Comparison of ENCODE assay signal across 8 mouse cellular contexts in genomic region chr12:101027451-101028246, GRCm38 (mm10). TPM values are rescaled to one million over a fixed set of nuclear protein-coding genes. Genes with fewer than 3 reads are reported as not detected.
A peak's percentile ranks its signal among the peaks of the same experiment; 100 is the strongest.
DNase-seq lines count a peak whose midpoint lies in the region; ATAC-seq and TF ChIP-seq lines count a peak whose summit lies in the region.

No protein-coding gene starts in this region.

- no peak for TF ChIP-seq POLR2A in MEL (IDR thresholded peaks at IDR 0.05; ENCODE audit: control insufficient read depth in 1 of 2, insufficient read depth in 1 of 2, low read depth in 1 of 2, low read length in 2 of 2, poor library complexity in 1 of 2)

- H3K9ac ChIP-seq in MEL (ENCODE audit: control insufficient read depth, low read depth, low read length, poor library complexity, severe bottlenecking), result peak overlapping the region; percentile 97
- peak overlapping the region; percentile 98 for H3K9ac ChIP-seq in forebrain, embryonic 11.5 days (ENCODE audit: low read length)
- peak overlapping the region; percentile 68 for H3K9ac ChIP-seq in kidney, embryonic 15.5 days
- peak overlapping the region; percentile 83 for H3K9ac ChIP-seq in midbrain, embryonic 14.5 days (replicated peaks; ENCODE audit: low read length)

- peaks cover 11 to 33% of the 10 kb centered on the region in 2 experiments; a peak in 3 of 4 replicates for H3K4me1 ChIP-seq in MEL (ENCODE audit: control insufficient read depth in 1 of 2, insufficient read depth in 2 of 2, low read length in 2 of 2)
- peaks cover 14% of the 10 kb centered on the region; the same call in 1 of the 2 replicates for H3K4me1 ChIP-seq in forebrain, embryonic 11.5 days (replicated peaks; ENCODE audit: control insufficient read depth, insufficient read depth, low read length)
- H3K4me1 ChIP-seq in kidney, embryonic 15.5 days, result peaks cover 57% of the 10 kb centered on the region
- peaks cover 38% of the 10 kb centered on the region for H3K4me1 ChIP-seq in midbrain, embryonic 14.5 days (ENCODE audit: control insufficient read depth, insufficient read depth, low read length)

- H3K27ac ChIP-seq in layer of hippocampus, adult 2 months, result peak overlapping the region; percentile 90
- peak overlapping the region; percentile 64 for H3K27ac ChIP-seq in MEL (ENCODE audit: control insufficient read depth, low read depth, low read length)
- peak overlapping the region; percentile 12; the same call in 1 of the 2 replicates for H3K27ac ChIP-seq in forebrain, embryonic 11.5 days (ENCODE audit: low read depth, low read length)
- H3K27ac ChIP-seq in kidney, embryonic 15.5 days, result peak overlapping the region; percentile 94
- no peak overlapping the region for H3K27ac ChIP-seq in midbrain, embryonic 14.5 days (replicated peaks; ENCODE audit: low read depth, low read length)

- DNase-seq in layer of hippocampus, adult 2 months (ENCODE audit: low spot score in 2 of 2), result peak in 1 of 2 experiments; percentile 59
- DNase-seq in layer of hippocampus, adult 11-12 months (ENCODE audit: low spot score), result no peak
- peak; percentile 63 for DNase-seq in MEL (ENCODE audit: low read depth, low spot score)
- no peak for DNase-seq in forebrain, embryonic 11.5 days (ENCODE audit: low spot score)
- DNase-seq in midbrain, embryonic 14.5 days, result peak; percentile 47
- no peak for DNase-seq in yolk sac, embryonic 10.5 days (ENCODE audit: low spot score)
- DNase-seq in frontal cortex, postnatal 10 days (ENCODE audit: low spot score in 2 of 2), result no peak

- TF ChIP-seq CTCF in layer of hippocampus, adult 2 months (conservative IDR thresholded peaks at IDR 0.05), result no peak
- no peak for TF ChIP-seq CTCF in MEL (IDR thresholded peaks at IDR 0.05 in 2 of 3, conservative IDR thresholded peaks at IDR 0.05 in 1 of 3; ENCODE audit: control insufficient read depth in 1 of 3, insufficient read depth in 1 of 3, low read depth in 2 of 3, low read length in 3 of 3, poor library complexity in 1 of 3, severe bottlenecking in 1 of 3)

- TF ChIP-seq EP300 in MEL (IDR thresholded peaks at IDR 0.05; ENCODE audit: low read depth in 1 of 2, low read length in 2 of 2), result no peak

- ATAC-seq in forebrain, embryonic 11.5 days (replicated peaks; ENCODE audit: low FRiP score), result no peak
- ATAC-seq in kidney, embryonic 15.5 days (replicated peaks; ENCODE audit: low FRiP score), result no peak; the same call in 1 of the 2 replicates
- ATAC-seq in midbrain, embryonic 14.5 days (ENCODE audit: low FRiP score, low TSS enrichment), result no peak

- H3K9me3 ChIP-seq in MEL (replicated peaks; ENCODE audit: insufficient read depth, low read length), result no peaks in the 10 kb centered on the region
- no peaks in the 10 kb centered on the region for H3K9me3 ChIP-seq in forebrain, embryonic 11.5 days (ENCODE audit: control insufficient read depth, low read length)
- no peaks in the 10 kb centered on the region for H3K9me3 ChIP-seq in kidney, embryonic 15.5 days (replicated peaks)
- H3K9me3 ChIP-seq in midbrain, embryonic 14.5 days (ENCODE audit: control insufficient read depth, low read length), result no peaks in the 10 kb centered on the region

- H3K27me3 ChIP-seq in MEL (ENCODE audit: control insufficient read depth in 1 of 2, insufficient read depth in 2 of 2, low read length in 2 of 2), result no peaks in the 10 kb centered on the region
- H3K27me3 ChIP-seq in forebrain, embryonic 11.5 days (ENCODE audit: control insufficient read depth, insufficient read depth, low read length), result no peaks in the 10 kb centered on the region
- peaks cover 9% of the 10 kb centered on the region for H3K27me3 ChIP-seq in kidney, embryonic 15.5 days
- no peaks in the 10 kb centered on the region for H3K27me3 ChIP-seq in midbrain, embryonic 14.5 days (ENCODE audit: control insufficient read depth, insufficient read depth, low read length)

- no peak for TF ChIP-seq RAD21 in MEL (IDR thresholded peaks at IDR 0.05; ENCODE audit: low read depth, low read length)

- peak overlapping the region; percentile 70 for H3K4me2 ChIP-seq in forebrain, embryonic 11.5 days (ENCODE audit: low read depth, low read length, severe bottlenecking)
- H3K4me2 ChIP-seq in kidney, embryonic 15.5 days, result peak overlapping the region; percentile 95
- H3K4me2 ChIP-seq in midbrain, embryonic 14.5 days (ENCODE audit: low read length), result peak overlapping the region; percentile 69

- WGBS in forebrain, embryonic 11.5 days, result under 1% methylated on average over 19 of the region's 19 CpGs
- 3% methylated on average over 19 of the region's 19 CpGs for WGBS in kidney, embryonic 15.5 days
- WGBS in midbrain, embryonic 14.5 days, result 1% methylated on average over 19 of the region's 19 CpGs

- H3K36me3 ChIP-seq in MEL (ENCODE audit: control insufficient read depth in 1 of 2, insufficient read depth in 2 of 2, low read length in 2 of 2), result peaks cover 0 to 25% of the 10 kb centered on the region in 2 experiments; a peak in 2 of 4 replicates
- H3K36me3 ChIP-seq in forebrain, embryonic 11.5 days (ENCODE audit: control insufficient read depth, insufficient read depth, low read length), result no peaks in the 10 kb centered on the region
- H3K36me3 ChIP-seq in kidney, embryonic 15.5 days, result peaks cover 2% of the 10 kb centered on the region; the same call in 1 of the 2 replicates
- H3K36me3 ChIP-seq in midbrain, embryonic 14.5 days (ENCODE audit: control insufficient read depth, insufficient read depth, low read length), result no peaks in the 10 kb centered on the region

- H3K4me3 ChIP-seq in layer of hippocampus, adult 2 months, result peak overlapping the region; percentile 69
- H3K4me3 ChIP-seq in MEL (ENCODE audit: control insufficient read depth in 1 of 2, insufficient read depth in 1 of 2, low read depth in 2 of 2, low read length in 2 of 2), result peak overlapping the region; percentile 76 to 97
- peak overlapping the region; percentile 78 for H3K4me3 ChIP-seq in forebrain, embryonic 11.5 days (ENCODE audit: low read depth, low read length)
- peak overlapping the region; percentile 69 for H3K4me3 ChIP-seq in kidney, embryonic 15.5 days (replicated peaks)
- H3K4me3 ChIP-seq in midbrain, embryonic 14.5 days (replicated peaks; ENCODE audit: low read depth, low read length), result peak overlapping the region; percentile 78

- peaks cover 24% of the 10 kb centered on the region for H3K79me2 ChIP-seq in MEL (ENCODE audit: control insufficient read depth, insufficient read depth, low read length, poor library complexity)

TF ChIP-seq in MEL, 35 proteins besides CTCF, POLR2A, EP300 and RAD21:
- TF ChIP-seq KAT2A (conservative IDR thresholded peaks at IDR 0.05; ENCODE audit: low read depth, low read length) (no peak), ZMIZ1 (IDR thresholded peaks at IDR 0.05; ENCODE audit: low read depth, low read length) (no peak), GABPA (IDR thresholded peaks at IDR 0.05; ENCODE audit: low read depth, low read length) (no peak), GATA1 (IDR thresholded peaks at IDR 0.05; ENCODE audit: low read depth, low read length) (no peak), USF2 (IDR thresholded peaks at IDR 0.05; ENCODE audit: borderline replicate concordance in 1 of 2, insufficient read depth in 1 of 2, low read depth in 1 of 2, low read length in 2 of 2) (no peak), BHLHE40 (IDR thresholded peaks at IDR 0.05; ENCODE audit: borderline replicate concordance, low read depth, low read length) (no peak), USF1 (IDR thresholded peaks at IDR 0.05; ENCODE audit: low read depth, low read length) (no peak), RCOR1 (IDR thresholded peaks at IDR 0.05; ENCODE audit: low read depth, low read length) (no peak), NRF1 (IDR thresholded peaks at IDR 0.05; ENCODE audit: insufficient read depth, low read depth, low read length, poor library complexity, severe bottlenecking) (no peak), ZNF384 (IDR thresholded peaks at IDR 0.05; ENCODE audit: low read depth, low read length) (no peak), TBP (IDR thresholded peaks at IDR 0.05; ENCODE audit: low read depth, low read length) (no peak), MYB (IDR thresholded peaks at IDR 0.05; ENCODE audit: low read depth, low read length) (no peak), CHD1 (IDR thresholded peaks at IDR 0.05; ENCODE audit: low read depth, low read length) (no peak), MAX (IDR thresholded peaks at IDR 0.05; ENCODE audit: low read length) (no peak), POLR2AphosphoS2 (IDR thresholded peaks at IDR 0.05; ENCODE audit: low read length) (no peak), E2F4 (IDR thresholded peaks at IDR 0.05; ENCODE audit: borderline replicate concordance, low read depth, low read length) (no peak), SMC3 (IDR thresholded peaks at IDR 0.05; ENCODE audit: low read depth, low read length) (no peak), MAZ (IDR thresholded peaks at IDR 0.05; ENCODE audit: low read depth, low read length) (no peak), POLR2AphosphoS5 (IDR thresholded peaks at IDR 0.05; ENCODE audit: borderline replicate concordance, low read depth, low read length) (no peak), ZC3H11A (IDR thresholded peaks at IDR 0.05; ENCODE audit: low read depth, low read length) (no peak)

RNA-seq across cellular contexts. Expression of gene Ccdc88c, which starts 1.2 kb away (rescaled TPM):
- total RNA-seq in layer of hippocampus, adult 2 months (2021), result 10 to 100 TPM; 24.3 to 33.7 TPM
- total RNA-seq in MEL (2012; rRNA removed), result 8.5 and 8.7 TPM in 2 replicates
- 10 to 100 TPM in 1 of 2 experiments, not detected in 1; 15.3 TPM for polyA plus RNA-seq in MEL (2012; ENCODE audit: insufficient read depth in 1 of 2, insufficient read length in 2 of 2, low read depth in 1 of 2, low replicate concordance in 2 of 2, missing spikeins in 1 of 2)
- 22.5 and 27.7 TPM in 2 replicates for polyA plus RNA-seq in forebrain, embryonic 11.5 days (2014; fragmentation: Nextera tagmentation; extraction: Ambion mirVana)
- 12.5 and 12.7 TPM in 2 replicates for polyA plus RNA-seq in kidney, embryonic 15.5 days (2015; fragmentation: Nextera tagmentation; extraction: Ambion mirVana)
- polyA plus RNA-seq in midbrain, embryonic 14.5 days (2014; fragmentation: Nextera tagmentation; extraction: Ambion mirVana), result 14.0 and 16.7 TPM in 2 replicates

RNA-seq across cellular contexts. Expression of gene Ppp4r3a, which starts 55.9 kb away (rescaled TPM):
- total RNA-seq in layer of hippocampus, adult 2 months (2021), result 10 to 100 TPM; 38.4 to 44.7 TPM
- 60.1 and 61.2 TPM in 2 replicates for total RNA-seq in MEL (2012; rRNA removed)
- polyA plus RNA-seq in MEL (2012; ENCODE audit: insufficient read depth in 1 of 2, insufficient read length in 2 of 2, low read depth in 1 of 2, low replicate concordance in 2 of 2, missing spikeins in 1 of 2), result 100 to 1,000 TPM in 1 of 2 experiments, 10 to 100 TPM in 1; 48.5 to 701 TPM
- polyA plus RNA-seq in forebrain, embryonic 11.5 days (2014; fragmentation: Nextera tagmentation; extraction: Ambion mirVana), result 76.7 and 78.7 TPM in 2 replicates
- 43.5 and 44.0 TPM in 2 replicates for polyA plus RNA-seq in kidney, embryonic 15.5 days (2015; fragmentation: Nextera tagmentation; extraction: Ambion mirVana)
- 27.0 and 33.0 TPM in 2 replicates for polyA plus RNA-seq in midbrain, embryonic 14.5 days (2014; fragmentation: Nextera tagmentation; extraction: Ambion mirVana)

Comparison
In these comparisons a context has a peak if more than half of its experiments do, and no peak if none do; other contexts are left out.
1. DNase-seq: peak in MEL (single experiment) and midbrain, embryonic 14.5 days (single experiment); none in layer of hippocampus, adult 11-12 months (single experiment), forebrain, embryonic 11.5 days (single experiment), yolk sac, embryonic 10.5 days (single experiment) and frontal cortex, postnatal 10 days (0 of 2).
2. Peak in every context shown above with its lines, with median percentiles within 50 percentile points of each other: H3K4me3 ChIP-seq, H3K9ac ChIP-seq and H3K4me2 ChIP-seq.